Mouse (Mus musculus): ENCODE results near the gene Shisal2a. TPM values are rescaled to one million over a fixed set of nuclear protein-coding genes. Genes with fewer than 3 reads are reported as not detected.

Gene Shisal2a
- polyA plus RNA-seq, 1 experiment from 2014 or later: 0.53 TPM

Other genes starting within 250 kb of the Shisal2a start
- 244 and 259 TPM in 2 replicates for gene Scp2, start 238.4 kb downstream of the Shisal2a start, polyA plus RNA-seq (2015; fragmentation: Nextera tagmentation; extraction: Ambion mirVana)
- gene Echdc2, start 217.9 kb downstream of the Shisal2a start, polyA plus RNA-seq (2015; fragmentation: Nextera tagmentation; extraction: Ambion mirVana): 10.2 and 10.7 TPM in 2 replicates
- gene Zyg11a, start 165.3 kb downstream of the Shisal2a start, polyA plus RNA-seq (2015; fragmentation: Nextera tagmentation; extraction: Ambion mirVana): 0.09 and 0.10 TPM in 2 replicates
- 2.1 and 2.7 TPM in 2 replicates for gene Zyg11b, start 82.3 kb downstream of the Shisal2a start, polyA plus RNA-seq (2015; fragmentation: Nextera tagmentation; extraction: Ambion mirVana)
- 30.8 and 32.6 TPM in 2 replicates for gene Coa7, start 55.2 kb downstream of the Shisal2a start, polyA plus RNA-seq (2015; fragmentation: Nextera tagmentation; extraction: Ambion mirVana)
- gene Gpx7, start 23.6 kb upstream of the Shisal2a start, polyA plus RNA-seq (2015; fragmentation: Nextera tagmentation; extraction: Ambion mirVana): 10.4 and 12.4 TPM in 2 replicates
- 19.2 and 23.1 TPM in 2 replicates for gene Tut4, start 76.1 kb upstream of the Shisal2a start, polyA plus RNA-seq (2015; fragmentation: Nextera tagmentation; extraction: Ambion mirVana)
- 60.2 and 68.8 TPM in 2 replicates for gene Prpf38a, start 196.0 kb upstream of the Shisal2a start, polyA plus RNA-seq (2015; fragmentation: Nextera tagmentation; extraction: Ambion mirVana)
- gene Orc1, start 196.1 kb upstream of the Shisal2a start, polyA plus RNA-seq (2015; fragmentation: Nextera tagmentation; extraction: Ambion mirVana): 23.2 and 27.9 TPM in 2 replicates
- 12.9 and 13.3 TPM in 2 replicates for gene Cc2d1b, start 236.6 kb upstream of the Shisal2a start, polyA plus RNA-seq (2015; fragmentation: Nextera tagmentation; extraction: Ambion mirVana)